Mouse (Mus musculus) stomach, embryonic 15.5 days (tissue): Measurements from ENCODE around the gene Ube2s. TPM values are rescaled to one million over a fixed set of nuclear protein-coding genes. Genes with fewer than 3 reads are reported as not detected.

Source experiments
- ATAC-seq: fragments of 200-750 bp; cut with Nextera tagmentation; 2 replicates; pipeline ENCODE4 v1.8.0; 2017; ENCODE audit warnings: low read depth, moderate number of reproducible peaks, moderate TSS enrichment; ENCODE audit not compliant: insufficient read depth, low FRiP score
- H3K27ac ChIP-seq: fragments of 300-500 bp; sonication (generic); 2 replicates; pipeline ENCODE4 v1.5.1; 2015; ENCODE audit warnings: mild to moderate bottlenecking, inconsistent platforms
- H3K27me3 ChIP-seq: fragments of 300-500 bp; sonication (generic); replicated peaks from 2 replicates; pipeline ENCODE4 v1.6.1; 2015; ENCODE audit warnings: inconsistent platforms
- H3K36me3 ChIP-seq: fragments of 300-500 bp; sonication (generic); 2 replicates; pipeline ENCODE4 v1.6.1; 2015; ENCODE audit warnings: inconsistent platforms
- H3K4me1 ChIP-seq: fragments of 300-500 bp; sonication (generic); 2 replicates; pipeline ENCODE4 v1.6.1; 2015; ENCODE audit warnings: inconsistent platforms
- H3K4me2 ChIP-seq: fragments of 300-500 bp; sonication (generic); 2 replicates; pipeline ENCODE4 v1.6.1; 2015; ENCODE audit warnings: mild to moderate bottlenecking, inconsistent platforms
- H3K4me3 ChIP-seq: fragments of 300-500 bp; sonication (generic); replicated peaks from 2 replicates; pipeline ENCODE4 v1.5.1; 2015; ENCODE audit warnings: inconsistent platforms
- H3K9ac ChIP-seq: fragments of 300-500 bp; sonication (generic); 2 replicates; pipeline ENCODE4 v1.6.1; 2015; ENCODE audit warnings: inconsistent platforms
- H3K9me3 ChIP-seq: fragments of 300-500 bp; sonication (generic); 2 replicates; pipeline ENCODE4 v1.6.1; 2016; ENCODE audit warnings: inconsistent platforms
- WGBS: fragments of 180-500 bp; shearing (Covaris S2); methylation state at CpG from one replicate; pipeline ENCODE4 v1.1.7; 2015; 5-methylcytosine and 5-hydroxymethylcytosine counted together
- polyA plus RNA-seq: library from polyadenylated mRNA; unstranded; fragments of >200 nt; fragmentation: Nextera tagmentation; extraction: Ambion mirVana; gene quantifications from 2 replicates; pipeline ENCODE4 v1.2.1, GENCODE M21; 2015

Gene Ube2s
- polyA plus RNA-seq, 1 experiment from 2014 or later = 315 TPM

DNA sequence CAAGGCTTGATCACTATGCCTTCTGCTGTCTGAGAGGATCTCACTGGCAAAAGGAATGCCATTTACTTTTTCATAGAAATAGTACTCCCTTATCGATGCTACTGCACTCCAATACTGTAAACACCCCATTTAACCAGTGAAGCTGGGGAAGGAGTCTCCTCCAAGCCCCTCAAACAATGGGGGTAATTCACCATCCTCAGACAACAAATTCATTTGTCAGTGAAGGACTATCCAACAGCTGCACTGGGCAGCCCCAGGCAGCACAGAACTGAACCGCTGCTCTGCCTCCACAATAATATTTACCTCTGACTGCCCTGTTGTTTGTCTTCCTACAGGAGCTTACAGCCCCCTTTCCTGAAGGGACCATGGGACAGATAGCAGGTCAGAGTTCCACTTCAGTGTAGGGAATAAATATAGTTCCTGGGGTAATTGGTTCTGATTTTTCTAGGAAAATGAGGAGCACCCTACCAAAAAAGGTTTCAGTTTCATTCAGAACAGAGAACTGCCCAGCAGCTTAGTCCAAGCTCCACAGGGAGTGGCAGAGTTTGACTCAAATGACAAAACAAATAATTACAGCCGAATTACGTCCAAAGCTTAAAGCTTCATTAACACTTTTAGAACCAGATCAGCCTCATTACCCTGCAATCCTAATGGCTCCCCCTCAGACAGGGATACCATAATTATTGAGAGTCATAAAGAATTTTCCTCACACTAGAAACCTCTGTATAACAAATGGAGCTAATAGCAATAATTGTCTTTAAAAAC, 47.3 kb downstream of the Ube2s start:
- Histone ChIP-seq H3K36me3 (no peaks in the 10 kb centered on the region), H3K27ac (no peak overlapping the region), H3K4me3 (no peak overlapping the region), H3K4me1 (no peaks in the 10 kb centered on the region), H3K9me3 (no peaks in the 10 kb centered on the region), H3K4me2 (0 out of 2 replicates have a peak overlapping the region, but pooled peaks have one; percentile 2), H3K9ac (no peak overlapping the region), H3K27me3 (no peaks in the 10 kb centered on the region)
- ATAC-seq = no peak
- 12% methylated on average over 4 of the region's 4 CpGs for WGBS

DNA sequence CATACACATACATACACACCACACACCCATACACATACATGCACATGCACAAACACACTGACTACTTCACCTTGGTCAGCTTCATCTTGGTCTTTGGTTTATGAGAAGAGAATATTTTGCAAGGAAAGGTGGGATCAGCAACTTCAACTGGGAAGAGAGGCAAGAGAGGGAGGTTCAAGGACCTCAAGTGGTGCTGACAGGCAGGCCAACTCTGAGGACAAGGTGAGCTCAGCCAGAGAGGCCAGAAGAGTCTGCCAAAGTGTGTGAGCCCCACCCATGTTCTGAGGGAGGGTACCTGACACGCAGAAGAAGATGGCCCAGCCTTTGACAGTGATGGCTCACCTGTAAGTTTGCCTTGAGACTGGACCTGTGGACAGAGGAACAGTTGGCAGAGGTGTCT, 52.7 kb downstream of the Ube2s start:
- Histone ChIP-seq H3K9me3 (no peaks in the 10 kb centered on the region), H3K4me1 (no peaks in the 10 kb centered on the region), H3K4me3 (no peak overlapping the region), H3K9ac (no peak overlapping the region), H3K4me2 (no peak overlapping the region), H3K27me3 (no peaks in the 10 kb centered on the region), H3K27ac (no peak overlapping the region), H3K36me3 (no peaks in the 10 kb centered on the region)
- 41% methylated on average over 1 of the region's 1 CpGs for WGBS
- no peak for ATAC-seq

DNA sequence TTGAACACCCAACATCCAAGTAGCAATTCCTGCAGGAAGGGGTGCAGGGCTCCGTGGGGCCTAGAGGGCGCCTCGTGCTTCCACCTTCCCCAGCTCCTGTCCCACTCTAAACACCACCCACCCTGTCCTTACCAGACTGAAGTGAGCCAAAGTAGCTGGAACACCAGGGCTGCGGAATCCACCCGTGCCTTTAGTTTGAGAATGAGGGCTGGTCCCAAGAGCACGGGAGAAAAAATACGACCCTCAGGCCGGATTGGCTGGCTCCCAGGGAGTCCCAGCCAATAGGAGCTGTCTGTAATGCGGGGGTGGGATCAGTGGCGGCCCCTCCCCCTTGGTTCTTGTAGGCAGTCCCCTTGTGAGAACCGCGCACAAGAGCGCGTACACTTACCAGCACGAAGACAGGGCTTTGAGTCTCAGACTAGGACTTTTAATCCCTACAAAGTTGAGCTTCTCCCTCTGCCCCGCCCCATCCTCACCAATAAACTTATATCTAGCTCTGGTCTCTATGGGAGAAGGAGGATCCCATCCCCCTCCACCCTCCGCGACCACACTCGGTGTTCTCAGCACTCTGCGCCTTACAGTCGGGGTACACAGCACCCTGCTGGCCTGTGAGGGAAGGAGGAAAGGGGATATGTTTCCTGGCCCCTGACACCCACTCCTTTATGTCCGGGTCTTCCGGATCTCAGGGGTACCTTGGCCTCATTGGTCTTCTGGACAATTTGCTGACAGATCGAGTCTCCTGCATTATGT, 59.4 kb downstream of the Ube2s start, which contains the start of gene Cox6b2:
Gene Cox6b2 (minus strand): TSS at position 274 of the 750 bp plus-strand sequence.
- H3K36me3 ChIP-seq = no peaks in the 10 kb centered on the region
- 4% methylated on average over 24 of the region's 24 CpGs for WGBS
- H3K9me3 ChIP-seq = no peaks in the 10 kb centered on the region
- peaks cover 18% of the 10 kb centered on the region for H3K4me1 ChIP-seq
- H3K4me2 ChIP-seq = peak within 1 kb of the TSS; percentile 76
- no peaks in the 10 kb centered on the region for H3K27me3 ChIP-seq
- peak within 1 kb of the TSS; percentile 27; the same call in 1 of the 2 replicates for H3K9ac ChIP-seq
- peak within 1 kb of the TSS; percentile 81 for H3K27ac ChIP-seq
- peak; percentile 91 for ATAC-seq
- peak within 1 kb of the TSS; percentile 52 for H3K4me3 ChIP-seq

DNA sequence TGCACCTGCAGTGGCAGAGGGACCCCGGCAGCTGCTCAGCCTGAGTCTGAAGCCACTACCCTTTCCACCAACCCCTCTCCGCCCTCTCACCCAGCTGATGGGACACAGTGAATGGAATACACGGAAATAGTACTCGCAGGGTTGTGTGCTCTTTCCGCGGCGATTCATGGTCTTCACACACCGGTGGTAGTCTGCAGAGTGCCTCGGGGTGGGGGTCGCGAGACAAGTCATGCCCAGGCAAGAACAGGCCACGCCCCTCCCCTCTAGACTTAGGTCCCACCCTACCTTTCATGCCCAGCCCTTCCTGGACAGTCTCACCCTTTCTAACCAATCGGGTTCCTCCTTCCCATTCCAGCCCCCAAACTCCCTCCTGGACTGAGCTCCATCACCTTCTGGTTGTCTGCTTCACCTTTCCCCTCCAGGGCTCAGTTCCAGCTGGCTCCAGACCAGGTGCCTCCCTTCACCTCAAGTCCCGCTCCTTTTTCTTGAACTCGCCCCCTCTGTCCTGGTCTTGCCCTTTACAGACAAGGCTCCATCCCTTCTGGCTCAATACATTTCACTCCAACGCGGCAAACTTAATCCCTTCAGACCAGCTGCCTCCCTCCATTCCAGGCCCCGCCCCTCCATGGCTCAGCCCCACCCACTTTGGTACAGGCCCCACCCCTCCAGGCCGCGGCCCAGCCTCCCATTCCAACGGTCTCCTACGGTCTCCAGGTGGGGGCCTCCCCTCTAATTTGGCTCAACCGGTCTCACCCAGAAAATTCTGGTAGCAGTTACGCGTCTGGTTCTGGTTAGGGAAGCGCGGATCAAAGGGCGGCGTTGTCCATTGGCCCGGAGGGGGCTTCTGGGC, 60.2 kb downstream of the Ube2s start:
- Histone ChIP-seq H3K27ac (peak overlapping the region; percentile 81), H3K9ac (peak overlapping the region; percentile 27; the same call in 1 of the 2 replicates), H3K4me3 (peak overlapping the region; percentile 52), H3K27me3 (no peaks in the 10 kb centered on the region), H3K4me2 (peak overlapping the region; percentile 76), H3K36me3 (0 out of 2 replicates have a peak, but pooled peaks cover under 1% of the 10 kb centered on the region), H3K9me3 (no peaks in the 10 kb centered on the region), H3K4me1 (peaks cover 18% of the 10 kb centered on the region)
- peak; percentile 76 for ATAC-seq
- WGBS = 2% methylated on average over 30 of the region's 30 CpGs

DNA sequence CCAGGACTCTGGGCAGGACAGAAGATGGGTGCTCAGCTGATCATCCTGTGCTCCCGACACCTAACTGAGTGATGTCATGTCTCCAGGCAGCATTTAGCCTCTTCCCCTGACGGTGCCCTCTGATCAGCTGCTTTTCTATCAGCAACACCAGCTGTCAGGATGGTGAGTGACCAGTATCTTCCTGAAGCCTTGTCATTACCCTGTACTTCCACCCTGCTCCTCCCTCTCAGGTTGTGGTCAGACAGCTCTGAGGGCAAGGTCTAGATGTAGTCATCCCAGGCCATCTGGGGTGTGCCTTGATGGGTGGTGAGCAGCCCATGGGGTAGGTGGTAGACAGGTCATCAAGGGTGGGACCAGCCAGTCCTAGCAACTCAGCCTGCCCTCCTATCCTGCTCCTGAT, 63.2 kb downstream of the Ube2s start:
- Histone ChIP-seq H3K9me3 (no peaks in the 10 kb centered on the region), H3K27ac (no peak overlapping the region), H3K4me2 (no peak overlapping the region), H3K9ac (no peak overlapping the region), H3K4me1 (peaks cover 18% of the 10 kb centered on the region), H3K27me3 (no peaks in the 10 kb centered on the region), H3K36me3 (peaks cover 14% of the 10 kb centered on the region), H3K4me3 (no peak overlapping the region)
- 93% methylated on average over 2 of the region's 2 CpGs for WGBS
- no peak for ATAC-seq

DNA sequence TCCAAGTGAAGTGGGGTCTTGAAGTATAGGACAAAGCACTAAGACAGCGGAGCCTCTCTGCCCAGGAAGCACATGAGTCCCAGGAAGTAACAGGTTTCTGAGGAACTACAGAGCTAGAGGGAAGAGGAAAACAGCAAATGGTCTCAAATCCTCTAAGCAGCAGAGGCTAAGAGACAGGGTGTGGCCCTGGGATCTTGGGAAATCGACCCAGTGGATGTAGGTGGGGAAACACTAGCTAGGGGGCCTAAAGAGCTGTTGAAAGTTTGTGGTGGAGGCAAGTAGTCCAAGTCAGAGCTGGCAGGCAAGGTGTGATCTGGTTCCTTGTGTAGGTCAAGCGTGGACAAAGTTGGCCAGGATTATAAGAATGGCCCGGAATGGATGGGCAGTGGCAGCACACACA, 64.1 kb downstream of the Ube2s start:
- H3K4me3 ChIP-seq = no peak overlapping the region
- H3K27ac ChIP-seq = no peak overlapping the region
- H3K4me1 ChIP-seq = peaks cover 19% of the 10 kb centered on the region
- ATAC-seq = no peak
- H3K36me3 ChIP-seq = peaks cover 14% of the 10 kb centered on the region
- no peaks in the 10 kb centered on the region for H3K27me3 ChIP-seq
- no peak overlapping the region for H3K9ac ChIP-seq
- 77% methylated on average over 4 of the region's 4 CpGs for WGBS
- no peak overlapping the region for H3K4me2 ChIP-seq
- no peaks in the 10 kb centered on the region for H3K9me3 ChIP-seq

DNA sequence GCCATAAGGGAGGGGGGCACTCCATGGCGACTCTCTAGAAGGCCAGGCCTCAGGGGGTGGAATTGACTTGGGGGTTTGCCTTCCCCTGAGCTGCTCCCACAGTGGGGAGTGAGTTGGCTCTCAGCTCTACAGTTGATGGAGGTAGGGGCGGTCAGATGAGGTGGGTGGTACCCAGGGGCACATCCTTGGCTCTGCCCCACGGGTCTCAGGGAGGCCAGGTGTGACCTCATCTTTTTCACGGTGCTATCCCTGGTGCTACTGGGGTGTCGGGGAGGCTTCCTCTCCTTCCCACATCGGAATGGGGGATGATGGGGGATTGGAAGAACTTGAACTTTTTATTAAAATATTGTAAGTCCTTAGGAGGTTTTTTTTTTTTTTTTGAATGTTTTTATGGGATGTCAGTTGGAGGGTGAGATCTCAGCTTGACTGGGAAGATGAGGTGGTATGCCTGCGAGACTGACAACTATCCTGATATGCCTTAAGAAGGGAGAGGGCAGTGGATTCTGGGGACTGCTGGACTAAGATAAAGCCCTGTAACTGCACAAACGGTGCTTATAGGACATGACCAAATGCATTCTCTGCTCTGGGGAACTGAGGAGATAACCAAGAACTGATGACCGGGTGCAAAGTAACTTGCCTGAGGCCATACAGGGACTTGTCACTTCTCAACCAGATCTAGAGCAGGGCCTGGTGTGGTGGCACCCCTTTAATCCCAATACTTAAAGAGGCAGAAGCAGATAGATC, 65.1 kb downstream of the Ube2s start:
- Histone ChIP-seq H3K27ac (no peak overlapping the region), H3K9ac (no peak overlapping the region), H3K4me3 (no peak overlapping the region), H3K27me3 (no peaks in the 10 kb centered on the region), H3K9me3 (no peaks in the 10 kb centered on the region), H3K4me1 (peaks cover 20% of the 10 kb centered on the region), H3K4me2 (no peak overlapping the region), H3K36me3 (peaks cover 14% of the 10 kb centered on the region)
- 64% methylated on average over 9 of the region's 9 CpGs for WGBS
- peak; percentile 19; the same call in 1 of the 2 replicates for ATAC-seq

DNA sequence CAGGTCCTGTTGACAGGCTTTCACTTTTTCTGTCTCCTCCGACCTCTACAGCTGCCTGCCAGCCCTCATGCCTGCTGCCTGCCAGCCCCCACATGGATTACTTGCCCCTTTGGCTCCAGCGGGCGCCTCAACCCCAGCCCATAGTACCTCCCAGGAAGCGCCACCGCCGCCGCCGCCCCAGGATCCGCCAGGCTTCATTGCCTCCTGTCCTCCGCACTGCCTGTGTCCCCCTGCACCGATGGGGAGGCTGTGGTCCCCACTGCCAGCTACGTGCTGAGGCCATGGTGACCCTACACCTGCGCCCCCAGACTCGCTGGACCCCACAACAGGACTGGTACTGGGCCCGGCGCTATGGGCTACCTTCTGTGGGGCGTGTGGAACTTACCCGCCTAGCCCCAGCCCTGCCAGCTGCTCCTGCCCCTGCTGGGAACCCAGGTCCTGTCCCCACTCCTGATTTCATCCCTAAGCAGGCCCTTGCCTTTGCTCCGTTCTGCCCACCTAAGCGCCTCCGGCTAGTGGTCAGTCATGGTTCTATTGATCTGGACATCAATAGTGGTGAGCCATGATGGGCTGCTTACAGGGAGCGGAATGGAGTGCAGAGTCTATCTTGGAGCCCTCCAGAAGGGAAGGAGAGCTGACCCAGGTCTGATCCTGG, 65.9 kb downstream of the Ube2s start:
- no peak for ATAC-seq
- H3K4me1 ChIP-seq = peaks cover 21% of the 10 kb centered on the region
- H3K27me3 ChIP-seq = no peaks in the 10 kb centered on the region
- peaks cover 14% of the 10 kb centered on the region for H3K36me3 ChIP-seq
- no peaks in the 10 kb centered on the region for H3K9me3 ChIP-seq
- H3K9ac ChIP-seq = no peak overlapping the region
- 85% methylated on average over 22 of the region's 22 CpGs for WGBS
- H3K4me2 ChIP-seq = no peak overlapping the region
- H3K27ac ChIP-seq = no peak overlapping the region
- H3K4me3 ChIP-seq = no peak overlapping the region

DNA sequence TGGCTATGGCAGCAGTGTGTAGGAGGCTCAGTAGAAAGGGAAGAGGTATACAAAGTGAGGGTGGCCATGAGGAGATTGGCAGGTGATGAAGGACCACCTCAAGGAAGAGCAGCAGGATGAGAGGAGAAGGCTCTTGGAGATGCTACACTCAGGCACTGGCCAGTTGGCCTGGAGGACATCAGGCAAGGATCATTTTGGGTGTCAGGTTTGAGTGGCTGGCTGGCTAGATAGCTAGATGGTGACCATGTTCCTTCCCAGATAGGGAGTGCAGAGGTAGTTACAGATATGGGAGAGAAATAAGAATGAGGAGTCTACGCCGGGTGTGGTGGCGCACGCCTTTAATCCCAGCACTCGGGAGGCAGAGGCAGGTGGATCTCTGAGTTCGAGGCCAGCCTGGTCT, 67.5 kb downstream of the Ube2s start:
- Histone ChIP-seq H3K9me3 (no peaks in the 10 kb centered on the region), H3K4me2 (no peak overlapping the region), H3K27ac (no peak overlapping the region), H3K4me1 (peaks cover 23% of the 10 kb centered on the region), H3K4me3 (no peak overlapping the region), H3K27me3 (no peaks in the 10 kb centered on the region), H3K36me3 (peaks cover 14% of the 10 kb centered on the region), H3K9ac (no peak overlapping the region)
- ATAC-seq = no peak
- 90% methylated on average over 6 of the region's 6 CpGs for WGBS
